Mouse (Mus musculus): ENCODE measurements around the gene Mical1.

- TF ChIP-seq CTCF (IDR thresholded peaks at IDR 0.05; ENCODE audit: control insufficient read depth, insufficient read depth, low read length) (no peak), POLR2A (IDR thresholded peaks at IDR 0.05; ENCODE audit: borderline replicate concordance, control insufficient read depth, low read depth, low read length) (no peak)
These were observed 15.6 kb upstream of the Mical1 start for GRCm38 (mm10) chr10:41460501-41460900.
